Mouse (Mus musculus) neural tube, embryonic 12.5 days (tissue): ENCODE measurements at regions not wholly inside any gene's neighbourhood (a gene's known extent, or its start where the extent isn't known, plus 50 kb on each side); places are given as distances from the start of the nearest gene placed in this dataset.
A peak's percentile ranks its signal among the peaks of the same experiment; 100 is the strongest.

Experiments used
- ATAC-seq: fragments of 200-750 bp; cut with Nextera tagmentation; 2 replicates; pipeline ENCODE4 v1.8.0; 2017; ENCODE audit warnings: low read depth, mild to moderate bottlenecking, moderate TSS enrichment, moderate library complexity; ENCODE audit not compliant: low FRiP score
- H3K27ac ChIP-seq: fragments of 300-500 bp; sonication (generic); 2 replicates; pipeline ENCODE4 v1.5.1; 2016
- H3K27me3 ChIP-seq: fragments of 300-500 bp; sonication (generic); replicated peaks from 2 replicates; pipeline ENCODE4 v1.6.1; 2016; ENCODE audit warnings: mild to moderate bottlenecking
- H3K36me3 ChIP-seq: fragments of 300-500 bp; sonication (generic); 2 replicates; pipeline ENCODE4 v1.6.1; 2016; ENCODE audit warnings: mild to moderate bottlenecking
- H3K4me1 ChIP-seq: fragments of 300-500 bp; sonication (generic); 2 replicates; pipeline ENCODE4 v1.6.1; 2016
- H3K4me2 ChIP-seq: fragments of 300-500 bp; sonication (generic); replicated peaks from 2 replicates; pipeline ENCODE4 v1.6.1; 2016; ENCODE audit warnings: mild to moderate bottlenecking
- H3K4me3 ChIP-seq: fragments of 300-500 bp; sonication (generic); 2 replicates; pipeline ENCODE4 v1.5.1; 2016
- H3K9ac ChIP-seq: fragments of 300-500 bp; sonication (generic); 2 replicates; pipeline ENCODE4 v1.6.1; 2016; ENCODE audit warnings: mild to moderate bottlenecking
- H3K9me3 ChIP-seq: fragments of 300-500 bp; sonication (generic); 2 replicates; pipeline ENCODE4 v1.6.1; 2016; ENCODE audit warnings: mild to moderate bottlenecking
- WGBS: fragments of 180-500 bp; shearing (Covaris S2); methylation state at CpG from one replicate; pipeline ENCODE4 v1.1.7; 2016; 5-methylcytosine and 5-hydroxymethylcytosine counted together

DNA sequence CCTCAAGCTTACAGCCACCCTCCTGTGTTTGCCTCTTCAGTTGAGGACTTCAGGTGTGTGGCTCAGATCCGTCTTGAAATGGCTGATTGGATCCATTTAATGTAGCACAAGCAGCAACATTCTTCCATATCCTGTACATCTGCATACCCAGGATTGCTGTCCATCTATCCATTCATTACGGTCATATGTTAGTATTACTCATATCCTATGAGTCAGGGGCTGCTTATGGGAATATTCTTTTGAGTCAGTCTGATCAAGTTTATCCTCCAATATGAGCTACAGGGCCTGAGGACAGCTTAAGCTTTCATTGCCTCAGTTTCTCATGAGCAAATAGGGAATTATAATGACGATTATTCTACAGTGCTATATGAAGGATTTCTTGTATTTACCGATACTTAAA, 293.7 kb downstream of the Plpp3 start:
- no peak for ATAC-seq
- H3K9ac ChIP-seq: no peak overlapping the region
- H3K4me3 ChIP-seq: no peak overlapping the region
- H3K27ac ChIP-seq: no peak overlapping the region
- H3K4me2 ChIP-seq: no peak overlapping the region
- H3K27me3 ChIP-seq: no peaks in the 10 kb centered on the region
- WGBS: 93% methylated on average over 4 of the region's 4 CpGs
- H3K4me1 ChIP-seq: peaks cover 4% of the 10 kb centered on the region; the same call in 1 of the 2 replicates
- no peaks in the 10 kb centered on the region for H3K9me3 ChIP-seq
- H3K36me3 ChIP-seq: no peaks in the 10 kb centered on the region

DNA sequence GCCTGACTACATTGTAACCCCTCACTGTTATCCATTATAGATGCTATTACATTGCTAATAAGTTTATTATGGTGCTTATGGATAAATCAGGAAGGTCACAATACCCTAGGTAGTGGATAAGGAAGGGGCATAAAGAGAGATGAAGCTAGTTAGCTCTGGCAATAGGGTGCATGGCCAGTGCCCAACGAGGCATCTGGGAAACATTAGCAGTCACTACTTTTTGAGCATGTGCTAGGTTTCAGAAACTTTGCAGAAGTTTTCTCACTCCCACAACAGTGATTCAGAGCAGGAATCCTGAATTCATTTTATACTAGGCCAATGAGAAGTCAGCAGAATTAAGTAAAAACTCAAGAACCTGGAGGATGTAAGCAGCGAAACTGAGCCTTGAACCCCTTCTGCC, 294.7 kb downstream of the Plpp3 start:
- H3K4me3 ChIP-seq: no peak overlapping the region
- no peaks in the 10 kb centered on the region for H3K36me3 ChIP-seq
- no peak overlapping the region for H3K4me2 ChIP-seq
- no peak for ATAC-seq
- peaks cover 4% of the 10 kb centered on the region; the same call in 1 of the 2 replicates for H3K4me1 ChIP-seq
- no peak overlapping the region for H3K27ac ChIP-seq
- no peak overlapping the region for H3K9ac ChIP-seq
- no peaks in the 10 kb centered on the region for H3K27me3 ChIP-seq
- WGBS: 87% methylated on average over 2 of the region's 2 CpGs
- H3K9me3 ChIP-seq: no peaks in the 10 kb centered on the region

DNA sequence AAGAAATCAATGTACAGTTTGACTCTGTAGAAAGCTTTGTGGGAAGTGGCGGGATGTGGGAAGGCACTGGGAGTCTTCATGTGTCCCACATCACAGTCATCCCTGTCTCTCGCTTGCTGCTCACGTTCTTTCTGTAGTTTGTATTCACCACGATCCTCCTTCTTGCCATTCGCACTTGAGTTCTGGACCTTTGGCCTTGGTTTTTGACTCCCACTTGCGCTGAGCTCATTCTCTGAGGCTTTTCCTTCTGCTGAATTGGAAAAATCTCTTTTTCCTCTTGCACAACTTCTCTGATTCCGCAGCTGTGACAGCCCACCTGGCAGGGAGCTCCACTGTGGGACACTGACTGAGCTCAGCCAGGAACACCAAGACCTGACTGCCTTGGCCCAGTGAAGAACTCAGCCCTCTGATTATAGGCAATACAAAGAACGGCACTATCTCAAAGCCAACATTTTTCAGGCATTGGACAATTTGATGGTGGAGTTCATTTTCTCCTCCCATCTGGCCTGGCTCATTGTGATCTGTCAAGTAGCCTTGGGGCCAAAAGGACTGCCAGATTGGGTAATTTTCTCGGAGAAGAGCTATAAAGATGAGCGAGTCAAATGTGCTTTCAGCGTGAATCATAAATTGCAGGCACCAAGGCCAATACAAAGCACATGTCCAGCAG, 299.9 kb downstream of the Plpp3 start:
- H3K27ac ChIP-seq: no peak overlapping the region
- ATAC-seq: no peak
- no peak overlapping the region for H3K4me2 ChIP-seq
- H3K4me3 ChIP-seq: no peak overlapping the region
- H3K9ac ChIP-seq: no peak overlapping the region
- no peaks in the 10 kb centered on the region for H3K27me3 ChIP-seq
- WGBS: 72% methylated on average over 11 of the region's 11 CpGs
- peaks cover 10% of the 10 kb centered on the region for H3K4me1 ChIP-seq
- H3K9me3 ChIP-seq: no peaks in the 10 kb centered on the region
- no peaks in the 10 kb centered on the region for H3K36me3 ChIP-seq

DNA sequence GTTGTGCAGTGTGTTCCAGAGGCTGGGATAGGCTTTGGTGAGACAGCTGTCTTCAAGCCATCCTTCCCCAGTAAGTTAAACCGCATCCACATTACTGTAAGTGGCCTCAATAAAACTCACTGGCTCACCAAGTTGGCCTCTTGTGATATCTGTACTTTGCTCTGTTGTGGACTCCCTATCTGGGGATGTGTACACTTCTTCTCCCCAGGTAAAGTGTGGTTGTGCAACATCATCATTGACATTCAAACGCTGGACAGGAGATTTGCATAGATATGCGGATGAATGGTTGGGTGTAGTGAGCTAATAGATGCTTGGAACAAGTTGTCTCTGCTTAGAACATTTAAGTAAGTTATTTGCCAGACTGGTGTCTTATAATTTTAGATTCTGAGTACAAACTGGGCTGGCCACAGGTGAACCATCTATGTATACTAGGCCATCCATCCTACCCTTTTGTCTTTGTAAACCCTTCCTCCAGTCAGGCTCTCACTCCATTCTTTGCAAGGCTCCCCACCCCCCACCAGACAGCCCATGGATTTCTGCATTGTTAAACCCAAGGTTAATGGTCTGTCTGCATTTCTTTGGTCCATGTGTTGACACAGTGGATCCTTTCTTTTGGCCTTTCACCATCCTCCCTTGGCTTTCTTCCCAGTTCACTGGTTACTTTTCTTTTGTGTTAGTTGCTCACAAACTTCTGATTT, 303.0 kb downstream of the Plpp3 start:
- Histone ChIP-seq H3K4me3 (no peak overlapping the region), H3K27ac (no peak overlapping the region), H3K27me3 (no peaks in the 10 kb centered on the region), H3K36me3 (no peaks in the 10 kb centered on the region), H3K4me1 (peaks cover 10% of the 10 kb centered on the region), H3K9ac (no peak overlapping the region), H3K9me3 (no peaks in the 10 kb centered on the region), H3K4me2 (no peak overlapping the region)
- WGBS: 87% methylated on average over 3 of the region's 3 CpGs
- ATAC-seq: no peak

DNA sequence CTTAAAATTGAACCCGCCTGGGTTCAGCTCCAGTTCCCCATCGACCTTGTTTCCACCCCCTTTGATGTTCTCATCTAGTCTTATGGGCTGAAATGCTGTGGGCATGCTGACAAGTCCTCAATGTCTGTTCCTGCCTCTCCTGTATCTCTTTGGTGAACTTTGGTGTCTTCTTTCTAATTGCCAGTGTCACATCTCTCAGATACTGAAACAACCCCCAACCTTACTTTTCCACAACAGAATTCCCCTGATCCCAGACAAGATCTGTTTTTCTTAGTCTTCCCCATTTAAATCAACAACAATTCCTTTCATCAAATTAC, 303.5 kb downstream of the Plpp3 start:
- ATAC-seq: no peak
- 27% methylated on average over 2 of the region's 2 CpGs for WGBS
- no peak overlapping the region for H3K27ac ChIP-seq
- H3K4me3 ChIP-seq: no peak overlapping the region
- no peak overlapping the region for H3K4me2 ChIP-seq
- H3K36me3 ChIP-seq: no peaks in the 10 kb centered on the region
- no peaks in the 10 kb centered on the region for H3K27me3 ChIP-seq
- H3K9ac ChIP-seq: no peak overlapping the region
- H3K9me3 ChIP-seq: no peaks in the 10 kb centered on the region
- peaks cover 10% of the 10 kb centered on the region for H3K4me1 ChIP-seq

DNA sequence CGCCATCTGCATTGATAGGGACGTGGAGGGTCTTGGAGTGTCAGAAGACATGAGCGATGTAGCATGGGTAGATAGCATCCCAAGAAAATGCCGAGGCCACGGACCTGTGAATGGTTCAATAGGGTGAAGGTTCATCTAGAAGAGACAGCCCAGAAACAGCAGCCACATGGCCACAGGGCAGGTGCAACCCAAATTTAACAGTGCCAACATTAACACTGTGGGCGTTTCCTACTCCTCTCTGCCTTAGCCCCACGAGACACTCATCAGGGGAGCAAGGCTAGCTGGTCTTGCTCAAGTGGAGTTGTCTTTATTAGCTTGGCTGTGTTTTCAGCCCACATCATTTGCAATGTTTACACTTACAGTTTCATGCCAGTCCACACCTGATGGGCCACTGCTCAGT, 310.7 kb downstream of the Plpp3 start:
- Histone ChIP-seq H3K27me3 (no peaks in the 10 kb centered on the region), H3K9me3 (no peaks in the 10 kb centered on the region), H3K4me1 (no peaks in the 10 kb centered on the region), H3K4me2 (no peak overlapping the region), H3K36me3 (no peaks in the 10 kb centered on the region), H3K9ac (no peak overlapping the region), H3K27ac (no peak overlapping the region), H3K4me3 (no peak overlapping the region)
- no peak for ATAC-seq
- whole genome bisulfite sequencing: 92% methylated on average over 7 of the region's 7 CpGs

DNA sequence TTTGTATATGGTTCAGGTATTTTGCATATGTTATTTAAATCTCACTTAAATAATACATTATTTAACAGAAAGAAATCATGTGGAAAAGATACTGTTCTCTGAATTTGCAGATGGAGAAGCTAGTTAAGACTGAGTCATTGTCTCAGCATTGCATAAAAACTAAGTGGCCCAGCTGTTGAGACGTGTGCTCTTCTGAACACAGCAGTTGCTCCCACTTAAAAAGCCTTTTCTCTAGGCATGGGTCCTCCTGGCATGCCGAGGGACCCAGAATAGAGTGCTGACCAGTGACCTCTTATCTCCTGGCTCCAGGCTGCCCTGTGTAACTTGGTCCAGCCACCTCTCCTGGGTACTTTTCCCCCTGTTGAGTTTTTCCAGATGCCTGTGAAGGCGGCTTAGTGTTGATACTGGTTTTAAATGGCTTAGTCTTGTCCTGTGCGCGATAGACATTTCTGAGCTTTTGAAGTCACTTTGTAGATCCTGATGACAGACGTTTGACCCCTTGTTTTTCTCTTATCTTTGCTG, 312.2 kb downstream of the Plpp3 start:
- Histone ChIP-seq H3K9ac (no peak overlapping the region), H3K4me3 (no peak overlapping the region), H3K36me3 (no peaks in the 10 kb centered on the region), H3K4me1 (no peaks in the 10 kb centered on the region), H3K9me3 (no peaks in the 10 kb centered on the region), H3K4me2 (no peak overlapping the region), H3K27ac (no peak overlapping the region), H3K27me3 (no peaks in the 10 kb centered on the region)
- ATAC-seq: no peak
- WGBS: 84% methylated on average over 6 of the region's 6 CpGs

DNA sequence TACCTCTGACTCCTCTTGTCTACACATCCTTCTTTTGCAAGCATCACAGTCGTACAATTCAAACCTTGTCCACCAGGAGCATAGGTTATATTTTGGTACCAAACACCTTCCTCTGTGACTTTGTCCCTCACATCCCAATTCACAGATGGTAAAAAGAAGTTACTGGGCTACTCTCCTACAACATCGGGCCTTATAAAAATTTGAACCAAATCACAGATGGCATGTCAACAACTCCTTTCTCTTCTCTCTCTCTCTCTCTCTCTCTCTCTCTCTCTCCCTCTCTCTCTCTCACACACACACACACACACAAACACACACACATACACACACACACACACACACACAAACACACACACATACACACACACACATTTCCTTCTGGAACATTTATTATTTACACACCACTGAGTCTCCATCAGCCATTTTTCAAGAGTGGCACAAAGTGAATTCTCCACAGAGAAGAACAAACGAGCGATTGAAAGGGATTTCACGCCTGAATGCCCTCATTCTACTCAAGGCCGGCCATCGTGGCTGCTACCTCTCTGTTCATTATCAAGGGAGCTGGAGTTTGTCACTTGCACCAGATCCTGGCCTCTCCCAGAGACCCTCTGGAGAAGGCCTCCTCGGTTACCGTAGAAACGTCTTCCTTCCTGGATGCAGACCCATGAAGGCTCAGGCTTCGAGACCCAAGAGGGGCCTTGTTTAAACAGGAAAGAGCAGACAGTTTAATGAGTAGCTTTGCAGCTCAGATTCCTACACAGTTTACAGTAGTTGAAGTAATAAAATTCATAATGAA, 314.7 kb upstream of the Gm12728 start:
- H3K9me3 ChIP-seq: no peaks in the 10 kb centered on the region
- no peaks in the 10 kb centered on the region for H3K27me3 ChIP-seq
- WGBS: 19% methylated on average over 11 of the region's 11 CpGs
- no peak overlapping the region for H3K9ac ChIP-seq
- H3K4me2 ChIP-seq: no peak overlapping the region
- peak; percentile 95 for ATAC-seq
- H3K4me3 ChIP-seq: no peak overlapping the region
- peaks cover 16% of the 10 kb centered on the region for H3K4me1 ChIP-seq
- no peak overlapping the region for H3K27ac ChIP-seq
- H3K36me3 ChIP-seq: no peaks in the 10 kb centered on the region

DNA sequence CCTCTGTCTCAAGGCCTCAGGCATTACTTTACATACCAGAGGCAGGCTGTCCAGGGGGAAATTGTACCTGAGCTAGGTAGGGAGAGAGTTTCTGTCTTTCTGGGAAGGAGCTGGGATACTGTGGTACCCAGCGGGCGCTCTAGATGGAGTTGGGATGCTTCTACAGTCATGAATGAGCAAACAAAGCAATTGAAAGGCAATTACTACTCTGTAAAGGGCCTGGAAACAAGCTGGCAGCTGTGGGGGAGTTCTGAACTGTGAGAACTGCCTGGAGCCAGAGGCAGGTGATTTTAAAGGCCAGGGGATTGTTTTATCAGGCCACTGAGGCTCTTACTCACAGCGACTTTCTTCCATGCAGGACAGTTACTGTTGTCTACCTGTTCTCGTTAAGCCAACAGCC, 313.3 kb upstream of the Gm12728 start:
- WGBS: 30% methylated on average over 4 of the region's 4 CpGs
- H3K27ac ChIP-seq: no peak overlapping the region
- no peak for ATAC-seq

DNA sequence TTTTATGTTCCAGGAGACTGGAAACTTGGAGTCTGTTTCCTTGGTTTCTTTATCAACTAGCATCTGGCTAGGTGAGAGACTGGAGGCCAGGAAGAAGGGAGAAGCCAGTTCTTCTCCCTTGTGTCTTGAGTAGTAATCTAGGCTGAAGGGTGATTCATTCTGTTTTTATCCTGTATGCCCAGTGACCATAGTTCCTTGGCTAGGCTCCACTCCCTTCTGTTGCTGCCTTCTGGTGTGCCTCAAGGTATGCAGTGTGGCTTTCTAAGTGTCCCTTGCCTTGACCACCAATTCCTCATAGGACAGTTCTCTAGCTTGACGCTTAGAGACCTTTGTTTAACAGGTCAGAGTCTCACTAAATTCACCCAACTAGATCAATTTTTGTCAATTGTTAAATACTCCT, 303.3 kb upstream of the Gm12728 start:
- H3K4me2 ChIP-seq: no peak overlapping the region
- WGBS: 90% methylated on average over 1 of the region's 1 CpGs

More for the DNA sequence above, 313.3 kb upstream of the Gm12728 start:
- H3K27me3 ChIP-seq: no peaks in the 10 kb centered on the region
- peaks cover 16% of the 10 kb centered on the region for H3K4me1 ChIP-seq
- no peak overlapping the region for H3K4me3 ChIP-seq
- H3K9ac ChIP-seq: no peak overlapping the region
- H3K4me2 ChIP-seq: no peak overlapping the region
- H3K9me3 ChIP-seq: no peaks in the 10 kb centered on the region
- H3K36me3 ChIP-seq: no peaks in the 10 kb centered on the region

DNA sequence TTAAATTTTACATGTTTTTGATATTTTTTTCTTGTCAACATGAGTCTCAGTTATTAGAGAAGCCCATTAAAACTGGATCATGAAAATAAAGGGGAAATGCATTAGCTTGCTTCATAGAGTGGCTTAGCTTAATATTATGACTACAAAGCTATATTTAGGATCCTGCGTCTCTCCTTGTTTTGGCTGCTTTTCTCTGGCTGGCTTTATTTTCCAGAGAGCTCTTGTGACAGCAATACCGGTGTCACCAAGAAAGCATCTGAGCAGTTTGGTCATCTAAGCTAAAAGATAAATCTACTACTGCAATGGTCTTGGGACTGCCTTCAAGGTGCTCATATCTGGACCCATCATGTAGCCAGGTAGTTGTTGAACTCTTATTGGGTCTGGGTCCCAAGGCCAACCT, 293.5 kb upstream of the Gm12728 start:
- H3K4me3 ChIP-seq: no peak overlapping the region
- H3K36me3 ChIP-seq: no peaks in the 10 kb centered on the region
- H3K4me2 ChIP-seq: no peak overlapping the region
- no peaks in the 10 kb centered on the region for H3K27me3 ChIP-seq
- no peaks in the 10 kb centered on the region for H3K4me1 ChIP-seq
- no peak overlapping the region for H3K9ac ChIP-seq
- no peak for ATAC-seq
- 99% methylated on average over 2 of the region's 2 CpGs for WGBS
- H3K27ac ChIP-seq: no peak overlapping the region
- H3K9me3 ChIP-seq: no peaks in the 10 kb centered on the region

More for the DNA sequence above, 303.3 kb upstream of the Gm12728 start:
- Histone ChIP-seq H3K27ac (no peak overlapping the region), H3K4me3 (no peak overlapping the region), H3K27me3 (no peaks in the 10 kb centered on the region), H3K4me1 (0 out of 2 replicates have a peak, but pooled peaks cover 2% of the 10 kb centered on the region), H3K9ac (no peak overlapping the region), H3K9me3 (no peaks in the 10 kb centered on the region), H3K36me3 (no peaks in the 10 kb centered on the region)
- no peak for ATAC-seq

DNA sequence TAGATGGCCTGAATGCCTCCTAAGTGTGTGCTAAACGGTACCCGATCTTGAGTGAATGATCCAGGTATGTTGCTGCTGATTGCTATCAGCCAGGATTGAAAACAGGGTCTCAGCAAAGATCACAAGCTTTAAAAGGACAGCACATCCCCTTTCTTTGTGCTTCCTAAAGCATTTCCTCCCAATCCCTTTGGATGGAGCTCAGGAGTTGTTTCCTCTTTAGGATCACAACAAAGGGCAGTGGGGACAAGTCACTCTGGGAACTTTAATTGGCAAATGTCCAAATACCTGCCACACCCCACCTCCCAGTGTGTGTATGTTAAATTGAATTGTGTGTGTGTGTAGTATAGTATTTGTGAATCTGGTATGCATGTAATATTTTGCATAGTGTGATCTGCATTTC, 283.5 kb upstream of the Gm12728 start:
- no peak overlapping the region for H3K9ac ChIP-seq
- H3K36me3 ChIP-seq: no peaks in the 10 kb centered on the region
- no peak overlapping the region for H3K4me3 ChIP-seq
- no peaks in the 10 kb centered on the region for H3K27me3 ChIP-seq
- H3K27ac ChIP-seq: no peak overlapping the region
- no peak overlapping the region for H3K4me2 ChIP-seq
- ATAC-seq: no peak
- H3K4me1 ChIP-seq: no peaks in the 10 kb centered on the region
- H3K9me3 ChIP-seq: no peaks in the 10 kb centered on the region
- 90% methylated on average over 2 of the region's 2 CpGs for WGBS
